Mouse (Mus musculus): ENCODE data around the gene Nhlrc2. TPM values are rescaled to one million over a fixed set of nuclear protein-coding genes. Genes with fewer than 3 reads are reported as not detected.

The Nhlrc2 gene
- polyA plus RNA-seq (2017; shearing (Covaris generic)) = 4.8 TPM

DNA sequence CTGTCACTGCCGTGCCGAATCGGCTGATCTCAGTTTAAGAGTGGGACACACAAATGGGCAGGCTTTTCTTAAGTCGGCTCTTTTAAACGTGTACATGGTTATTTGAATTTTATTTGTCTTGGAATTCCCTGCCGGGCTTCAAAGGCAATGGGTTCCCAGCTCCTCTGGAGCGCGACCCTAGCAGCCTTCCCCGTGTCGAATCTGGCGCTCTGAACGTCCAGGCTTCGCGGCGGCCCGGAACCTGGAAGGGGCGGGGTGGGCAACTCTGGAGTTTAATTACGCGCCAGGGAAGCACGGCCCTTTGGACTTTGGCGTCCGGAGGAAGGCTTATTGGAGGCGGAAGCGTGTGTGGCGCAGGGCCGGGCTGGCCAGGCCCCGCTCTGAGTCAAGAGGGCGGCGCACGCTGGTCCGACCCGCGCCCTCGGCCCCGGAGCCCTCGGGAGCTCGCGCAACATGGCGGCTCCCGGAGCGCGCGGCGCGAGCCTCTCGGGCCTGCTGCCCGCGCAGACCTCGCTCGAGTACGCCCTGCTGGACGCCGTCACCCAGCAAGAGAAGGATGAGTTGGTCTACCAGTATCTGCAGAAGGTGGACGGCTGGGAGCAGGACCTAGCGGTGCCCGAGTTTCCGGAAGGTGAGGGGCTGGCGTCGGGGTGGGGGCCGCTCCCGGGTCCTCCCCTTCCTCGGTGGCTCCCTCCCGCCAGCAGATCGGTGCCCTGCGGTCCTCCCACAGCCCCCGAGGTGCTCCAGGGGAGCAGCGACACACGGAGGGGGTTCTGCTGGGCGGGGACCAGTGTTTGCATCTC, at the start of gene Nhlrc2:
Gene Nhlrc2 (plus strand): TSS at position 32 of the 803 bp plus-strand sequence.

GRCm38 (mm10) chr19:56547456-56548229, 418 bp upstream of the Nhlrc2 start, which contains the start of gene Dclre1a:
Dclre1a (minus strand) TSS chr19:56548222.

Other genes with a start within 250 kb of the Nhlrc2 start
- 0.09 TPM for gene Nrap, start 158.2 kb upstream of the Nhlrc2 start, polyA plus RNA-seq (2017; shearing (Covaris generic))
- gene Casp7, start 151.1 kb upstream of the Nhlrc2 start, polyA plus RNA-seq (2017; shearing (Covaris generic)) = 43.1 TPM
- 0.35 TPM for gene Plekhs1, start 86.6 kb upstream of the Nhlrc2 start, polyA plus RNA-seq (2017; shearing (Covaris generic))
- 11.9 TPM for gene Dclre1a, start within 50 bp of the Nhlrc2 start, polyA plus RNA-seq (2017; shearing (Covaris generic))
- not detected for gene Adrb1, start 173.9 kb downstream of the Nhlrc2 start, polyA plus RNA-seq (2017; shearing (Covaris generic))

All from CD4-positive, CD25-positive, alpha-beta regulatory T cell, adult 9 weeks (primary cell).